Mouse (Mus musculus): ENCODE data around the gene Ankrd34a. TPM values are rescaled to one million over a fixed set of nuclear protein-coding genes. Genes with fewer than 3 reads are reported as not detected.

The Ankrd34a gene
- total RNA-seq (2021), result 10 to 100 TPM; 69.9 to 72.6 TPM
- long read RNA-seq, experiment 1, transcript Ankrd34a-201 (2 exons, 2,583 nt), result major isoform, 25 of 61 reads
- long read RNA-seq, experiment 1, partial matches to known transcripts, result 27 of 61 reads
- long read RNA-seq, experiment 1, other reads (novel, unspliced or antisense), result 9 of 61 reads
- long read RNA-seq, experiment 2, transcript Ankrd34a-201 (2 exons, 2,583 nt), result major isoform, 35 of 73 reads
- long read RNA-seq, experiment 2, partial matches to known transcripts, result 31 of 73 reads
- long read RNA-seq, experiment 2, other reads (novel, unspliced or antisense), result 7 of 73 reads

- DNase-seq (ENCODE audit: low spot score in 2 of 2), result peak; percentile 76 to 86
- intact Hi-C loops (cut with DNase I), result no loop called here
These were observed at the start of gene Ankrd34a for GRCm38 (mm10) chr3:96596228-96596707. Gene Ankrd34a, plus strand, starts transcription at chr3:96596636.

GRCm38 (mm10) chr3:96546880-96547279 lies 49.6 kb upstream of the Ankrd34a start:
- intact Hi-C loops (cut with DNase I), result loop anchor here (1.0 to 5.0 kb wide), 3 partner anchors 33 to 160 kb away; partner anchors contain the start of genes Gm42957, Nudt17 and Pex11b
- DNase-seq (ENCODE audit: low spot score in 2 of 2), result no peak

- DNase-seq (ENCODE audit: low spot score in 2 of 2), result peak; percentile 81 to 88
- intact Hi-C loops (cut with DNase I), result loop anchor here (1.0 to 5.0 kb wide), 3 partner anchors 33 to 160 kb away; partner anchors contain the start of genes Gm42957, Nudt17 and Pex11b
These were observed 49.0 kb upstream of the Ankrd34a start for GRCm38 (mm10) chr3:96547389-96547960.

GRCm38 (mm10) chr3:96548824-96549223 lies 47.6 kb upstream of the Ankrd34a start:
- intact Hi-C loops (cut with DNase I), result loop anchor here (5.0 kb wide), 2 partner anchors 88 to 158 kb away; partner anchors contain the start of genes Gm42957, Nudt17 and Pex11b
- no peak for DNase-seq (ENCODE audit: low spot score in 2 of 2)

GRCm38 (mm10) chr3:96549346-96549745 lies 47.1 kb upstream of the Ankrd34a start:
- intact Hi-C loops (cut with DNase I), result loop anchor here (5.0 kb wide), 2 partner anchors 88 to 158 kb away; partner anchors contain the start of genes Gm42957, Nudt17 and Pex11b
- no peak for DNase-seq (ENCODE audit: low spot score in 2 of 2)

GRCm38 (mm10) chr3:96551203-96551602 lies 45.2 kb upstream of the Ankrd34a start:
- intact Hi-C loops (cut with DNase I), result loop anchor here (1.0 kb wide), 1 partner anchor 29 kb away; no protein-coding TSS in a partner anchor
- DNase-seq (ENCODE audit: low spot score in 2 of 2), result peak; percentile 70 to 74

- DNase-seq (ENCODE audit: low spot score in 2 of 2), result no peak
- intact Hi-C loops (cut with DNase I), result loop anchor here (1.0 kb wide), 1 partner anchor 28 kb away; no protein-coding TSS in a partner anchor
These were observed 44.5 kb upstream of the Ankrd34a start for GRCm38 (mm10) chr3:96551890-96552289.

GRCm38 (mm10) chr3:96553601-96554000 lies 42.8 kb upstream of the Ankrd34a start:
- intact Hi-C loops (cut with DNase I), result no loop called here
- DNase-seq (ENCODE audit: low spot score in 2 of 2), result no peak

GRCm38 (mm10) chr3:96554251-96554650 lies 42.2 kb upstream of the Ankrd34a start:
- intact Hi-C loops (cut with DNase I), result no loop called here
- DNase-seq (ENCODE audit: low spot score in 2 of 2), result no peak

- intact Hi-C loops (cut with DNase I), result no loop called here
- DNase-seq (ENCODE audit: low spot score in 2 of 2), result peak; percentile 55 to 79
These were observed 41.3 kb upstream of the Ankrd34a start for GRCm38 (mm10) chr3:96555041-96555596.

GRCm38 (mm10) chr3:96555999-96556614 lies 40.3 kb upstream of the Ankrd34a start:
- no peak for DNase-seq (ENCODE audit: low spot score in 2 of 2)
- intact Hi-C loops (cut with DNase I), result no loop called here

- no peak for DNase-seq (ENCODE audit: low spot score in 2 of 2)
- intact Hi-C loops (cut with DNase I), result no loop called here
These were observed 39.5 kb upstream of the Ankrd34a start for GRCm38 (mm10) chr3:96556651-96557635.

- peak; percentile 98 to 100 for DNase-seq (ENCODE audit: low spot score in 2 of 2)
- intact Hi-C loops (cut with DNase I), result no loop called here
These were observed 38.7 kb upstream of the Ankrd34a start, which contains the start of gene Txnip for GRCm38 (mm10) chr3:96557694-96558093. Gene Txnip, plus strand, starts transcription at chr3:96557957.

GRCm38 (mm10) chr3:96558159-96558558 lies 38.3 kb upstream of the Ankrd34a start:
- no peak for DNase-seq (ENCODE audit: low spot score in 2 of 2)
- intact Hi-C loops (cut with DNase I), result no loop called here

- no peak for DNase-seq (ENCODE audit: low spot score in 2 of 2)
- intact Hi-C loops (cut with DNase I), result no loop called here
These were observed 37.7 kb upstream of the Ankrd34a start for GRCm38 (mm10) chr3:96558668-96559196.

- no peak for DNase-seq (ENCODE audit: low spot score in 2 of 2)
- intact Hi-C loops (cut with DNase I), result no loop called here
These were observed 37.0 kb upstream of the Ankrd34a start for GRCm38 (mm10) chr3:96559398-96559910.

GRCm38 (mm10) chr3:96559911-96560850 lies 36.3 kb upstream of the Ankrd34a start:
- intact Hi-C loops (cut with DNase I), result no loop called here
- no peak for DNase-seq (ENCODE audit: low spot score in 2 of 2)

Data from left cerebral cortex, postnatal 14 days (tissue).